Mouse (Mus musculus) ES-Bruce4 (cell line): ENCODE measurements at regions not wholly inside any gene's neighbourhood (a gene's known extent, or its start where the extent isn't known, plus 50 kb on each side); places are given as distances from the start of the nearest gene placed in this dataset.

Experiments
- H3K27ac ChIP-seq: 2 replicates; pipeline ENCODE4 v1.5.1; 2012; ENCODE audit warnings: low read length, inconsistent platforms; ENCODE audit not compliant: insufficient read depth
- H3K27me3 ChIP-seq: 2 replicates; pipeline ENCODE4 v1.6.1; 2012; ENCODE audit warnings: mild to moderate bottlenecking, low read length, inconsistent platforms; ENCODE audit not compliant: control insufficient read depth, poor library complexity, insufficient read depth, severe bottlenecking
- H3K36me3 ChIP-seq: 2 replicates; pipeline ENCODE4 v1.6.1; 2012; ENCODE audit warnings: inconsistent platforms, mild to moderate bottlenecking, low read length, moderate library complexity; ENCODE audit not compliant: control insufficient read depth, poor library complexity, insufficient read depth, severe bottlenecking
- H3K4me1 ChIP-seq: one replicate; pipeline ENCODE4 v1.8.1; 2011; ENCODE audit warnings: low read length; ENCODE audit not compliant: control insufficient read depth, insufficient read depth
- H3K4me3 ChIP-seq: 2 replicates; pipeline ENCODE4 v1.5.1; 2011; ENCODE audit warnings: low read depth, mild to moderate bottlenecking, low read length
- H3K9ac ChIP-seq: 2 replicates; pipeline ENCODE4 v1.6.1; 2012; ENCODE audit warnings: low read depth, mild to moderate bottlenecking, inconsistent platforms; ENCODE audit not compliant: poor library complexity, severe bottlenecking
- H3K9me3 ChIP-seq: replicated peaks from 2 replicates; pipeline ENCODE4 v1.6.1; 2012; ENCODE audit warnings: mild to moderate bottlenecking, low read length, inconsistent platforms; ENCODE audit not compliant: control insufficient read depth, poor library complexity, insufficient read depth, severe bottlenecking
- CTCF ChIP-seq: IDR thresholded peaks from one replicate; pipeline ENCODE4 v1.8.1; 2011; ENCODE audit warnings: low read depth, low read length
- EP300 ChIP-seq: IDR thresholded peaks from 2 replicates; pipeline ENCODE4 v1.6.1; 2011; ENCODE audit warnings: low read depth, low read length; ENCODE audit not compliant: insufficient read depth
- POLR2A ChIP-seq: IDR thresholded peaks from one replicate; pipeline ENCODE4 v1.8.1; 2011; ENCODE audit warnings: low read length; ENCODE audit not compliant: insufficient read depth

DNA sequence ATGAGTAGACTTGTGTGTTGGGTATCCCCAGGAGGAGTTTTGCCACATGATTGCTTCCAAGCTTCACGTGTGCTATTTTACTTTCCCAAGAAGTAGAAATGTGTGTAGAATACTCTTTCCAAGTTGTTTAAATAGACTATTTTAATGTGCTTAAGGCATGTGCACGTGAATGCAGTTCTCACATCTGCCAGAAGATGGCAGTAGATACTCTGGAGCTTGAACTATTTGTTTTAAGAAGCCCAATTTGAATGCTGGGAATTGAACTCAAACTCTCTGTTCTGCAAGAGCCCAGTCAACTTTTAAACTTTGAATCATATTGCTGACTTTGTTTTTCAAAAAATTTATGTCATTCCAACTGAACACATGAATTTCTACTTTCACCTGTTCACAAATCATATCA lies 431.3 kb upstream of the Reg3g start:
- Histone ChIP-seq H3K9me3 (no peaks in the 10 kb centered on the region), H3K36me3 (no peaks in the 10 kb centered on the region), H3K27ac (no peak overlapping the region), H3K4me3 (no peak overlapping the region), H3K9ac (no peak overlapping the region), H3K27me3 (no peaks in the 10 kb centered on the region), H3K4me1 (no peaks in the 10 kb centered on the region)
- TF ChIP-seq CTCF (peak; percentile 3), POLR2A (no peak)

DNA sequence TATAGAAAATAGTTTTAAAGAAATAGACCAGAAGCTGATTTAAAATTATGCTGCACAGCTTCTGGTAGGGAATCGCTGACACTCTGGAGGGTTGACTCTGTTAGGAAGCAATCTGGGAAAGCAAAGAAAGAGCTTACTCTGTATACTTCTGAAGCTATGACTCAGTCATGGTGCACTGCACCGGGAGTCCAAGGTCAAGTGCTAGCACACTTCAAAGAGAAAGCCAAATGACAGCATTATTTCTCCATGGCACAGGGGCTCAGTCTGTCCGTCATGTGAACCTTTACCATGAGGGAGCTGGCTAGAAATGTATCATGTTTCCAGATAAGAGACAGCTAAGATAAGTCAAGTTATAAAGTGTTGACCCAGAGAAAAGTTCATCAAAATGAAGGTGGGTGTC lies 424.1 kb upstream of the Reg3g start:
- H3K9me3 ChIP-seq: no peaks in the 10 kb centered on the region
- no peaks in the 10 kb centered on the region for H3K4me1 ChIP-seq
- no peak overlapping the region for H3K4me3 ChIP-seq
- H3K9ac ChIP-seq: no peak overlapping the region
- TF ChIP-seq POLR2A (no peak), EP300 (no peak), CTCF (no peak)
- H3K27ac ChIP-seq: no peak overlapping the region
- no peaks in the 10 kb centered on the region for H3K27me3 ChIP-seq
- no peaks in the 10 kb centered on the region for H3K36me3 ChIP-seq

DNA sequence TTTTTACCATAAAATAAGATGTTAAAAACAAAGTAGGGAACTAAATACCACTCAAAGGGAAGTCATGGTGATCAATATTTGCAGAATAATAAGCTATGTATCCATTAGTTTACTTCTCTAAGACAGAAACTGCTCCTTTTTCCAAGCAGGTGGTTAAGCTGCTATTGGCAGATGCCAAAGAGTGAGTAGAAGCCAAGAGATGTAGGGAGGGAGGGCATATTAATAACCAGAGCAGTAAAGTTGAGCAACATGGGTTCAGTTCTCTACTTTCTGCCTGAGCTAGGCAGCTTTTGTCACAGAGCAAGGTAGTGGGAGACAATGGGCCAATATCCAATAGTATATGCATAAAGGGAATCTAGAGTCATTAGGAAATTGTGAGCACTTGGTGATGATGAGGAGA lies 394.4 kb upstream of the Reg3g start:
- Histone ChIP-seq H3K36me3 (no peaks in the 10 kb centered on the region), H3K4me1 (no peaks in the 10 kb centered on the region), H3K9ac (no peak overlapping the region), H3K27me3 (no peaks in the 10 kb centered on the region), H3K27ac (no peak overlapping the region), H3K4me3 (no peak overlapping the region), H3K9me3 (no peaks in the 10 kb centered on the region)
- TF ChIP-seq EP300: no peak
- no peak for TF ChIP-seq CTCF

DNA sequence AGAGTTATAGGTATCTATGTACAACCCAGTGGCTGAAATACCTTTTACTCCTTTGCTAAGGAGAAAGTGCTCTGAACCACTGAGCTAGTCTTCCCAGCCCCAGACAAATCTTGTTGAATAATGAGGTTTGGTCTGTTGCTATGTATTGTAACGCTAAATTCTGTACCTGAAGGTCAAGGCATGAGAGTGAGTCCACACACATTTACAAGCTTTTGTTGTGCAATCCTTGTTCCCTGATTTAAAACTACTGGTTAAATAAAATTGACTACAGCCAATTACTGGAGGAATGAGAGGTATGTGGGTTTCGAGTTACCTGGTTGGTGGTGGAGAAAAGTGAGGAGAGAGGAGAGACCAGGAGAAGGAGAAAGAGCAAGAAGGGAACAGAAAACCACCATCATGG lies 372.6 kb upstream of the Reg3g start:
- H3K4me3 ChIP-seq: no peak overlapping the region
- no peaks in the 10 kb centered on the region for H3K9me3 ChIP-seq
- TF ChIP-seq POLR2A (no peak), CTCF (no peak), EP300 (no peak)
- no peak overlapping the region for H3K27ac ChIP-seq
- H3K9ac ChIP-seq: no peak overlapping the region
- no peaks in the 10 kb centered on the region for H3K27me3 ChIP-seq
- H3K4me1 ChIP-seq: no peaks in the 10 kb centered on the region
- no peaks in the 10 kb centered on the region for H3K36me3 ChIP-seq

DNA sequence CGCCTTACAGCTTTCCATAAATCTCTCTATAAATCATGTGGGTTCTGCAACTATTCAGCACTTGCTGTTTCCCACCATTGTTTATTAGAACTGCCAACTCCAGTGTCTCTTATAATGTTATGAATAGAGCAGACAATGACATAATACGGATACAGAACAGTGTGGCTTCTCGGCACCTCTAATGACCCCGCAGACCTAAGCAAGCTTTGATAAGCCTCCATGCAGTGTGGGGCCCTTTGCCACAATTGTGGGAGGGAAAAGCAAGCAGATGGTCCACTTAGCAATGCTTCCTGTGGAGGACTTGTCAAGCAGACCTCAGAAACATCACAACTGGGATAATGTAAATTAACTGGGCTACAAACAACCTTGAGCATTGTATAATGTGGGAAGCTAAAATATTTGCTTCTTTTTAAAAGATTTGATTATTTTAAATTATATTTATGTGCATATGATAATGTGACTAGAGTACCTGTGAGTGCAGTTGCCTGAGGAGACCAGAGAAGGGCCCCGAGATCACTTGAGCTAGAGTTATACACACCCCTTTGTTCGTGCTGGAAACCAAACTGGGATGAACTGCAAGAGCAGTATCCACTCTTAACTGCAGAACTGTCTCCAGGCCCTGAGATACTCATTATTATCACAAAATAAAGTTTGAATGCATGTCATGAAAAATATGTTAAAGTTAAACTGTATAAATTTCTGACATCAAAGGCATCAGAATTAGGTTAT lies 357.4 kb upstream of the Reg3g start:
- Histone ChIP-seq H3K4me3 (no peak overlapping the region), H3K9ac (no peak overlapping the region), H3K36me3 (no peaks in the 10 kb centered on the region), H3K9me3 (no peaks in the 10 kb centered on the region), H3K4me1 (no peaks in the 10 kb centered on the region), H3K27me3 (no peaks in the 10 kb centered on the region), H3K27ac (no peak overlapping the region)
- no peak for TF ChIP-seq CTCF
- no peak for TF ChIP-seq POLR2A
- no peak for TF ChIP-seq EP300

DNA sequence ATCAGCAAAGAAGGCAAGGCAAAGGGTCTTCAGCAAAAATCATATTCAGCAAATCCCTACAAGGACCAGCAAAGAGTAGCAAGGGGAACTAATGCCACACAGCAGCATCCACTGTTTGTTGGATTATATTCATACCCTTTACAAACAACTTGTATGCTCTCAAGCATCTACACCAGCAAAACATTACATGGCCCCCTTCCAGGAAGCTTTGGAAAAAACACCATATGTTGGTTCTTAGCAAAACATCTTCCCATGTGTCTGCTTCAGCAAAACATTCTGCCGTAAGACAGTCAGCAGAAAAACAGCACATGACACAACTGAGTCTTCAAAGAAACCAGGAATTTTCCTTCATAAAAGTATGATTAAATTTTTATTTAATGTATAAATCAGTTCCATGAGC lies 352.6 kb upstream of the Reg3g start:
- Histone ChIP-seq H3K36me3 (no peaks in the 10 kb centered on the region), H3K9me3 (no peaks in the 10 kb centered on the region), H3K27ac (no peak overlapping the region), H3K9ac (no peak overlapping the region), H3K4me1 (no peaks in the 10 kb centered on the region), H3K27me3 (no peaks in the 10 kb centered on the region), H3K4me3 (no peak overlapping the region)
- TF ChIP-seq EP300 (no peak), CTCF (no peak), POLR2A (no peak)

DNA sequence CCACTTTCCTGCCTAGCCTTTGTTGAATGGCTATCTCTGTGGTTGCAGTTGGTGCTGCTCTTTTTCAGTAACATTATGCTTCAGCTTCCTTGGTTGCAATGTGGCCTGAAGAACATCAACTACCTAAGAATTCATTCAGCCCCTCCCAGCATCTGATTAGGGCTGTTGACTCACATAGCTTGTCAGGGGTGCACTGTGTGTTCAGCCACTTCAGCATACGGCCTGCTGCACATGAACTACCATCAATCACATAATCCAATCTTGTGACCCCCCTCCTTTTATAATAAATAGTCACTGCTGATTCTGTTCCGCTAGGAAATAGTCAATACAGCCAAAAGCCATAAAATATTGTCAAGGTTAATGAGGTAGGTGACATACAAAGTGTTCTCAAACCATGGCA lies 328.3 kb upstream of the Reg3g start:
- Histone ChIP-seq H3K4me1 (no peaks in the 10 kb centered on the region), H3K9me3 (no peaks in the 10 kb centered on the region), H3K27ac (no peak overlapping the region), H3K4me3 (no peak overlapping the region), H3K36me3 (no peaks in the 10 kb centered on the region), H3K27me3 (no peaks in the 10 kb centered on the region), H3K9ac (no peak overlapping the region)
- no peak for TF ChIP-seq EP300
- no peak for TF ChIP-seq CTCF
- TF ChIP-seq POLR2A: no peak
